Mouse (Mus musculus): ENCODE measurements around the gene Serpina9.

Serpina9 gene

DNA sequence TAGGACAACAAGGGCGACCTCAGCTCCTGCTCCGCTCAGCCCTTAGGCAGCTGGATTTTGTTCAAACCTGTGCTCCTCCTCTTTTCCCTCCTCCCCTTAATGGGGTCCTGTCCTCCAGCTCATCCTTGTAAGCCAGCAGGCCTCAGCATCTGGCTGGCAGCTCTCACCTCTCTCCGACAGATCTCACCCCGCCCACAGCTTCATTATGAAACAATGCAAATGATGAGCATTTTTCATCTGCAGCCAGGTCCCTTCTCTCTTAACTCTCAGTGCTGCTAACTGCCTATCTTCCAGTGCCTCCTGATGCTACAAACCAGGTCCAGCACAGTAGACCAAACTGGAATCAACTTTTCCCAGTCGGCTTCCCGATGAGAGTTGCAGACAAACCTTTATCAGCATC is at the start of gene Serpina9:
Serpina9 (minus strand) TSS at position 136 of the 400 bp plus-strand sequence.
- no peak for DNase-seq (ENCODE audit: low read depth, low spot score)

GRCm38 (mm10) chr12:104061862-104062261 is 48.3 kb upstream of the Serpina9 start:
- no peak for DNase-seq (ENCODE audit: low read depth, low spot score)

- DNase-seq (ENCODE audit: low read depth, low spot score), result no peak
Measured at GRCm38 (mm10) chr12:104060126-104060525, 46.6 kb upstream of the Serpina9 start.

- no peak for DNase-seq (ENCODE audit: low read depth, low spot score)
Measured at GRCm38 (mm10) chr12:104057531-104057930, 44.0 kb upstream of the Serpina9 start.

DNA sequence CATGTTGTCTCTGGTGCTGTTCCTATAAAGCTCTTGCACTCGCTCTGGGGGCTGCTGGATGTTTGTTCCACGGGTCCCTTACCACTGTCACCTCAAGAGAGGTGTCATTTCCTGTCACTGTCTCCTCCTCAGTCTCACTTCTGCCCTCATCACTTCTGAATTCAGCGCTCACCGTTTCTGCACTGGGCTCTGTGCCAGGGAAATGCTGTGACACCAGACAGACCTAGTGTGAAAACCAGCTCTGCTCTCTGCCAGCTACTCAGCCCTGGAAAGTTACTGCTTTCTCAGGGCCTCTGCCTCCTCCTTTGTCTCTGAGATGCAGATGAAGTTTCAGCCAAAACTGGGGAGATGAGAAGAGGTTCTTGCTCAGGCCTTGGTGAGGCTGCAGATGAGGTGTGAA is 43.5 kb upstream of the Serpina9 start:
- DNase-seq (ENCODE audit: low read depth, low spot score), result no peak

GRCm38 (mm10) chr12:104055755-104056154 is 42.2 kb upstream of the Serpina9 start:
- no peak for DNase-seq (ENCODE audit: low read depth, low spot score)

DNA sequence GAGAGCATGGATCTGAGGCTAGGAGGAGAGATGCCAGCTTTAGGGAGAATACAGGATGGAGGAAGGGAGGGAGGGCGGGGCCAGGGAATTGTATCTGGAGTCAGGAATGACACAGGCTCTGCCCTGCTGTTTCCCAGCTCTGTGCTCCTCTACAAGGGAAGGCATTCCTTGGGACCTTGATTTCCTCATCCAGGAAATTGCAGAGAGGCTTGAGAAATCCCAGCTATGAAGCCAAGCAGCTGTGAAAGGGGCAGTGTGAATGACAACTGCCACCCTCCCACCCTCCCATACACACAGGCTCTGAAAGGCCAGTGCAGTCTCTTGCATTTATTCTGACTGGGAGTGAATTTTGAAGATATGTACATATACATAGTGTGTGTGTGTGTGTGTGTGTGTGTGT is 40.4 kb upstream of the Serpina9 start:
- no peak for DNase-seq (ENCODE audit: low read depth, low spot score)

- no peak for DNase-seq (ENCODE audit: low read depth, low spot score)
Measured at GRCm38 (mm10) chr12:104045713-104046112, 32.2 kb upstream of the Serpina9 start.

DNA sequence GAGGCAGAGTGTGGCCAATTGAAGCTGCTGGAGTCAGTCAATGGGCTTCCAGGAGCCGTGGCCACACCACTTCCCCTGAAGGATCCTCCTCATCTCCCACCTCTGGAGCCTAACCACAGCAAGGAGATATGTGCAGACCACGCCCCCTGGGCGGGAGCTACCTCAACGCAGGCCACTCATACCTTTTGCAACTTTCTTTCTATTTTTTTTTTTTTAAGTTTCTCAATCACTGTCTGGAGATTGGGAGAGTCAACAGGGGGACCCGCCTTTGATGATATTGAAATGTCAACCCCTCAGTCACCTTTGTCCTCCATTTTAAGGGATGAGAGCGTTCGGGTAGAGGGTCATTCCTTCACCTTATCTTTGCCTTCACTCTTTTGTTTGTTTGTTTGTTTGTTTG is 30.8 kb upstream of the Serpina9 start, which contains the start of gene Serpina12:
Serpina12 (minus strand) TSS at position 101 of the 400 bp plus-strand sequence.
- DNase-seq (ENCODE audit: low read depth, low spot score), result no peak

DNA sequence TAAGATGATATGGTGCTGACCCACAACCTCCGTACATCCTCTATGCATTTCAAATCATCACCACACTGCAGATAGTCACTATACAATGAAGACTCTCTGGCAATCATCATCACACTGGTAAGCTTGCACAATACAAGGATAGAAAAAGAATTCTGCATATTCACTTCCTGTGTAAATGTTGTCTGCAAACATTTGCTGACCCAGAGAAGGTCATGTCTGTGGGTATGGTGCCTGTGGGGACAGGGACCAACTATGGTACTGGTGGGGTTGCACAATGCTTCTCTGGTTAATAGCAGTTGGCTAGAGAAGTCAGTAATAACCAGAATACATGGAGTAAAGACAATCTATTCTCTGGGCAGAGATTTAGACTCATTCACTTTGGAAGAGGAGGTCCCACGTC is 29.2 kb upstream of the Serpina9 start:
- no peak for DNase-seq (ENCODE audit: low read depth, low spot score)

GRCm38 (mm10) chr12:104041401-104041800 is 27.8 kb upstream of the Serpina9 start:
- DNase-seq (ENCODE audit: low read depth, low spot score), result peak; percentile 15

- DNase-seq (ENCODE audit: low read depth, low spot score), result no peak
Measured at GRCm38 (mm10) chr12:104038181-104038580, 24.6 kb upstream of the Serpina9 start.

- no peak for DNase-seq (ENCODE audit: low read depth, low spot score)
Measured at GRCm38 (mm10) chr12:104033752-104034151, 20.2 kb upstream of the Serpina9 start.

- DNase-seq (ENCODE audit: low read depth, low spot score), result peak; percentile 52
Measured at GRCm38 (mm10) chr12:104029986-104030385, 16.4 kb upstream of the Serpina9 start.

- DNase-seq (ENCODE audit: low read depth, low spot score), result no peak
Measured at GRCm38 (mm10) chr12:104015280-104015679, 1.7 kb upstream of the Serpina9 start.

DNA sequence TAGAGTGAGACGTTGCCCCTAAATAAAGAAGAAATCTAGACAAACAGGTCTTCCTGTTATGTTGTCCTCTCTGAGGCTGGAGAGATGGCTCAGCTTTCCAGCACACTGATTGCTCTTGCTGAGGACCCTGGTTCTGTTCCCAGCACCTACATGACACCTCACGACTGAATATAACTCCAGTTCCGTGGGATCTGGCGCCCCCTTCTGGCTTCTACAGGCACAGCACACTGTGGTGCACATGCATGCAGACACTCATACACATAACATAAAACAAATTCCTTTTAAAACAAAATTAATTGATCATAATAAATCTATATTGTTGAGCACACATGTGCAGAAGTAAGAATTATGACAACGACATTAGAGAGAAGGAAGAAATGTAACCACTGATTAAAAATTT is 8.9 kb downstream of the Serpina9 start:
- DNase-seq (ENCODE audit: low read depth, low spot score), result peak; percentile 12

DNA sequence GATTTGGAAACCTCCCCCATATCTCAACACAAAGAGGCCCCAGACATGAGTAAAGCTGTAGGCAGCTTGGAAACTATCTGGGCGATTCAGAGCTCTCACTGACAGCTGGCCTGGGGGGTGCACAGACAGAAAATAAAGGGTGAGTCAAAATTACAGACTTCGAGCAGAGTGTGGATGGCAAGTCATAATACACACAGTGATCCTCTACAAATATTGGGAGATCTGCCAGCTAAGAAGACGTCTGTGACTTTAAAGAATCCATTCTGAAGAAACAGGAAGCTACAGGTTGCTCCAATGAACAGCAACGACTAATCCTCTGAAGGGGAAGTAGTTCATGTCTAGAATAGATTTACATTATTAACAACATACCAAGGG is 10.3 kb downstream of the Serpina9 start:
- no peak for DNase-seq (ENCODE audit: low read depth, low spot score)

GRCm38 (mm10) chr12:104002569-104003237 is 10.9 kb downstream of the Serpina9 start:
- DNase-seq (ENCODE audit: low read depth, low spot score), result no peak

GRCm38 (mm10) chr12:104000594-104000993 is 13.0 kb downstream of the Serpina9 start:
- peak; percentile 46 for DNase-seq (ENCODE audit: low read depth, low spot score)

GRCm38 (mm10) chr12:103999611-104000010 is 13.9 kb downstream of the Serpina9 start:
- no peak for DNase-seq (ENCODE audit: low read depth, low spot score)

GRCm38 (mm10) chr12:103996513-103996912 is 17.0 kb downstream of the Serpina9 start:
- no peak for DNase-seq (ENCODE audit: low read depth, low spot score)

- peak; percentile 49 for DNase-seq (ENCODE audit: low read depth, low spot score)
Measured at GRCm38 (mm10) chr12:103995292-103996072, 18.1 kb downstream of the Serpina9 start.

DNA sequence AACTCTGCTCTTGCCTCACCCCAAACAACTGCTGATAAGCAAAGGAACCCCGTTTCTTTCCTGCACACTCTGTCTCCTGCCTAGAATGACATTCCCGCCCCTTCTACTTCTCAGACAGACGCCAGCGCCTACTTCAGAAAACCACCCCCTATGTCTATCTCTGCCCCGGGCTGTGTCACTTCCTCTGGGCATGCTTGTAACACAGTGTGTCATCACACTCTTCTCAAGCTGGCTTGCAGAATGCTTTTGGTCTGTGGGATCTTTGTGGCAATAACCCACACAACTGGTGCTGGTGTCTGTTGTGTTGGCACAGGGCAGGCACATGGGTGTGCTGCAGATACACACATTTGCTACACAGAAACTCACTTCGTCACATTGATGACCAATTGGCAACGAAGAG is 20.6 kb downstream of the Serpina9 start:
- no peak for DNase-seq (ENCODE audit: low read depth, low spot score)
